ENCODE assay signal across 26 mouse cellular contexts in genomic region chr8:75509299-75509698, GRCm38 (mm10).
A peak's percentile ranks its signal among the peaks of the same experiment; 100 is the strongest.
DNase-seq lines count a peak whose midpoint lies in the region; ATAC-seq lines count a peak whose summit lies in the region.
"Had no signal": no experiment of that assay in that cellular context is flagged by ENCODE, and none has a peak within 500 bp of the region (broad histone marks: within the 10 kb centered on the region; RNA-seq: fewer than 3 reads in every experiment).

No protein-coding gene starts in this region.

- no peaks in the 10 kb centered on the region for H3K9me3 ChIP-seq in midbrain, embryonic 11.5 days (ENCODE audit: control insufficient read depth, low read length)
- no peaks in the 10 kb centered on the region for H3K9me3 ChIP-seq in midbrain, embryonic 14.5 days (ENCODE audit: control insufficient read depth, low read length)
- H3K9me3 ChIP-seq: embryonic facial prominence, embryonic 12.5 days; embryonic facial prominence, embryonic 15.5 days; forebrain, embryonic 10.5 days; forebrain, embryonic 12.5 days; G1E had no signal

- DNase-seq in embryo, embryonic 11 days = peak; percentile 1
- DNase-seq in embryo, embryonic 10 days (ENCODE audit: low spot score) = no peak
- DNase-seq in midbrain, embryonic 11.5 days (ENCODE audit: low spot score, missing footprints) = no peak
- DNase-seq in midbrain, embryonic 14.5 days = no peak
- DNase-seq in brain, adult 2 months (ENCODE audit: low read depth, low spot score) = peak; percentile 5
- no peak for DNase-seq in thymus, postnatal 0 days (ENCODE audit: low spot score)
- DNase-seq: adrenal gland, adult 8-10 months; adrenal gland, postnatal 14 days; adrenal gland, postnatal 36 days; B cell, adult 2 months; cerebellum, adult 11-12 months; cerebellum, adult 2 months; cerebellum, adult 9-11 months; cerebellum, postnatal 14 days; cerebellum, postnatal 36 days had no signal

- H3K27ac ChIP-seq in midbrain, embryonic 11.5 days (ENCODE audit: low read depth, low read length) = no peak overlapping the region
- H3K27ac ChIP-seq in midbrain, embryonic 14.5 days (replicated peaks; ENCODE audit: low read depth, low read length) = no peak overlapping the region
- H3K27ac ChIP-seq: embryonic facial prominence, embryonic 12.5 days; embryonic facial prominence, embryonic 15.5 days; forebrain, embryonic 10.5 days; forebrain, embryonic 12.5 days had no signal

- peak; percentile 82 for ATAC-seq in midbrain, embryonic 11.5 days (ENCODE audit: low FRiP score)
- no peak for ATAC-seq in midbrain, embryonic 14.5 days (ENCODE audit: low FRiP score, low TSS enrichment)
- ATAC-seq: activated CD4-positive, CD25-positive, alpha-beta regulatory T cell, adult 4 months; CD4-positive, CD25-positive, alpha-beta regulatory T cell, adult 4 months; forebrain, embryonic 14.5 days; forebrain, embryonic 16.5 days; Patski had no signal

- no peak overlapping the region for H3K4me3 ChIP-seq in midbrain, embryonic 11.5 days (ENCODE audit: low read depth, low read length)
- no peak overlapping the region for H3K4me3 ChIP-seq in midbrain, embryonic 14.5 days (replicated peaks; ENCODE audit: low read depth, low read length)
- H3K4me3 ChIP-seq: embryonic facial prominence, embryonic 12.5 days; embryonic facial prominence, embryonic 15.5 days; erythroblast, embryonic 14.5 days; forebrain, embryonic 10.5 days; forebrain, embryonic 12.5 days had no signal

- H3K4me2 ChIP-seq in midbrain, embryonic 11.5 days = no peak overlapping the region
- H3K4me2 ChIP-seq in midbrain, embryonic 14.5 days (ENCODE audit: low read length) = no peak overlapping the region
- H3K4me2 ChIP-seq: embryonic facial prominence, embryonic 12.5 days; embryonic facial prominence, embryonic 15.5 days; forebrain, embryonic 12.5 days had no signal

- no peaks in the 10 kb centered on the region; the same call in 1 of the 2 replicates for H3K4me1 ChIP-seq in midbrain, embryonic 11.5 days (ENCODE audit: control insufficient read depth, insufficient read depth, low read length)
- no peaks in the 10 kb centered on the region for H3K4me1 ChIP-seq in midbrain, embryonic 14.5 days (ENCODE audit: control insufficient read depth, insufficient read depth, low read length)
- H3K4me1 ChIP-seq: embryonic facial prominence, embryonic 12.5 days; embryonic facial prominence, embryonic 15.5 days; forebrain, embryonic 12.5 days had no signal

- no peaks in the 10 kb centered on the region for H3K36me3 ChIP-seq in midbrain, embryonic 11.5 days (ENCODE audit: control insufficient read depth, insufficient read depth, low read length)
- H3K36me3 ChIP-seq in midbrain, embryonic 14.5 days (ENCODE audit: control insufficient read depth, insufficient read depth, low read length) = no peaks in the 10 kb centered on the region
- H3K36me3 ChIP-seq: embryonic facial prominence, embryonic 12.5 days; embryonic facial prominence, embryonic 15.5 days; forebrain, embryonic 10.5 days; forebrain, embryonic 12.5 days; G1E had no signal

- H3K9ac ChIP-seq in midbrain, embryonic 11.5 days (ENCODE audit: low read length) = no peak overlapping the region
- H3K9ac ChIP-seq in midbrain, embryonic 14.5 days (replicated peaks; ENCODE audit: low read length) = no peak overlapping the region
- H3K9ac ChIP-seq: embryonic facial prominence, embryonic 12.5 days; embryonic facial prominence, embryonic 15.5 days; forebrain, embryonic 12.5 days had no signal

- no peaks in the 10 kb centered on the region for H3K27me3 ChIP-seq in midbrain, embryonic 11.5 days (ENCODE audit: control insufficient read depth, insufficient read depth, low read length)
- no peaks in the 10 kb centered on the region for H3K27me3 ChIP-seq in midbrain, embryonic 14.5 days (ENCODE audit: control insufficient read depth, insufficient read depth, low read length)
- H3K27me3 ChIP-seq: embryonic facial prominence, embryonic 12.5 days; embryonic facial prominence, embryonic 15.5 days; forebrain, embryonic 12.5 days; Patski had no signal

- 25% methylated on average over 1 of the region's 1 CpGs for WGBS in midbrain, embryonic 11.5 days
- WGBS in midbrain, embryonic 14.5 days = 11% methylated on average over 1 of the region's 1 CpGs

Comparison
In these comparisons a context has a peak if more than half of its experiments do, and no peak if none do; other contexts are left out.
1. DNase-seq: peak in embryo, embryonic 11 days (single experiment) and brain, adult 2 months (single experiment); none in embryo, embryonic 10 days (single experiment), midbrain, embryonic 11.5 days (single experiment), midbrain, embryonic 14.5 days (single experiment) and thymus, postnatal 0 days (single experiment).